22 mouse cellular contexts compared by ENCODE assay signal in genomic region chr17:27281241-27281640, GRCm38 (mm10).
DNase-seq lines count a peak whose midpoint lies in the region; TF ChIP-seq lines count a peak whose summit lies in the region.
"Had no signal": no experiment of that assay in that cellular context is flagged by ENCODE, and none has a peak within 500 bp of the region (broad histone marks: within the 10 kb centered on the region; RNA-seq: fewer than 3 reads in every experiment).

No protein-coding gene starts in this region.

- peaks cover 6% of the 10 kb centered on the region for H3K9me3 ChIP-seq in heart, embryonic 10.5 days
- H3K9me3 ChIP-seq: embryonic facial prominence, embryonic 15.5 days; heart, embryonic 15.5 days; midbrain, embryonic 15.5 days had no signal

- H3K9ac ChIP-seq in heart, adult 2 months (ENCODE audit: low read depth, low read length), result no peak overlapping the region
- H3K9ac ChIP-seq: embryonic facial prominence, embryonic 15.5 days; heart, embryonic 15.5 days; hindbrain, embryonic 14.5 days; liver, embryonic 13.5 days; lung, embryonic 15.5 days; midbrain, embryonic 15.5 days; neural tube, embryonic 12.5 days had no signal

- TF ChIP-seq CTCF in heart, adult 2 months (IDR thresholded peaks at IDR 0.05), result peak; percentile 51

- H3K79me2 ChIP-seq in heart, adult 2 months (replicated peaks; ENCODE audit: control insufficient read depth, insufficient read depth, low read length), result no peaks in the 10 kb centered on the region

- no peak for TF ChIP-seq EP300 in heart, adult 2 months (IDR thresholded peaks at IDR 0.05; ENCODE audit: insufficient read depth, low read depth, low read length)

- H3K36me3 ChIP-seq in heart, adult 2 months (ENCODE audit: control insufficient read depth, insufficient read depth, low read length), result no peaks in the 10 kb centered on the region
- no peaks in the 10 kb centered on the region for H3K36me3 ChIP-seq in heart, embryonic 10.5 days
- H3K36me3 ChIP-seq: embryonic facial prominence, embryonic 15.5 days; G1E; heart, embryonic 15.5 days; liver, embryonic 13.5 days; lung, embryonic 15.5 days; midbrain, embryonic 15.5 days; neural tube, embryonic 12.5 days had no signal

- DNase-seq in cerebellum, adult 9-10 months, result peak; percentile 63
- no peak for DNase-seq in cerebellum, adult 11-12 months
- no peak for DNase-seq in heart, adult 2 months
- no peak for DNase-seq in heart, embryonic 10.5 days (ENCODE audit: low spot score)
- peak; percentile 27 for DNase-seq in lung, postnatal 36 days
- DNase-seq in lung, adult 18-20 months, result no peak
- DNase-seq in thymus, postnatal 36 days, result no peak
- DNase-seq: gastrocnemius, postnatal 25 days; heart, postnatal 36 days; kidney, adult 8-10 months; liver, embryonic 13.5 days; right cerebral cortex, postnatal 4 days; thymus, postnatal 4 days had no signal

- no peak for TF ChIP-seq POLR2A in heart, adult 2 months (IDR thresholded peaks at IDR 0.05; ENCODE audit: insufficient read depth, low read depth, low read length)

- no peaks in the 10 kb centered on the region for H3K4me1 ChIP-seq in heart, adult 2 months (ENCODE audit: control insufficient read depth, insufficient read depth, low read length)
- H3K4me1 ChIP-seq in heart, embryonic 10.5 days, result no peaks in the 10 kb centered on the region
- H3K4me1 ChIP-seq: embryonic facial prominence, embryonic 15.5 days; heart, embryonic 15.5 days; liver, embryonic 13.5 days; lung, embryonic 15.5 days; midbrain, embryonic 15.5 days; neural tube, embryonic 12.5 days had no signal

- no peak overlapping the region for H3K27ac ChIP-seq in heart, adult 2 months
- no peak overlapping the region for H3K27ac ChIP-seq in heart, embryonic 10.5 days
- H3K27ac ChIP-seq: embryonic facial prominence, embryonic 15.5 days; heart, embryonic 15.5 days; hindbrain, embryonic 14.5 days; liver, embryonic 13.5 days; lung, embryonic 15.5 days; macrophage; midbrain, embryonic 15.5 days; neural tube, embryonic 12.5 days had no signal

- 72% methylated on average over 9 of the region's 9 CpGs for WGBS in heart, adult 2 months
- 74% methylated on average over 9 of the region's 9 CpGs for WGBS in heart, embryonic 10.5 days

- intact Hi-C loops in heart, adult 2 months (cut with DNase I), result no loop called here

- no peaks in the 10 kb centered on the region for H3K27me3 ChIP-seq in heart, adult 2 months (ENCODE audit: control insufficient read depth, insufficient read depth, low read length)
- H3K27me3 ChIP-seq in heart, embryonic 10.5 days (ENCODE audit: insufficient read depth, poor library complexity, severe bottlenecking), result no peaks in the 10 kb centered on the region
- H3K27me3 ChIP-seq: embryonic facial prominence, embryonic 15.5 days; heart, embryonic 15.5 days; liver, embryonic 13.5 days; lung, embryonic 15.5 days; midbrain, embryonic 15.5 days; neural tube, embryonic 12.5 days; Patski had no signal

- H3K4me3 ChIP-seq in heart, adult 2 months, result no peak overlapping the region
- no peak overlapping the region for H3K4me3 ChIP-seq in heart, embryonic 10.5 days
- H3K4me3 ChIP-seq: embryonic facial prominence, embryonic 15.5 days; heart, embryonic 15.5 days; liver, embryonic 13.5 days; lung, embryonic 15.5 days; midbrain, embryonic 15.5 days; neural tube, embryonic 12.5 days had no signal

Comparison
In these comparisons a context has a peak if more than half of its experiments do, and no peak if none do; other contexts are left out.
1. DNase-seq: peak in cerebellum, adult 9-10 months (single experiment) and lung, postnatal 36 days (single experiment); none in cerebellum, adult 11-12 months (single experiment), heart, adult 2 months (0 of 2), heart, embryonic 10.5 days (single experiment), lung, adult 18-20 months (0 of 2) and thymus, postnatal 36 days (0 of 2).